Mouse (Mus musculus) lung, embryonic 16.5 days (tissue): Measurements from ENCODE around the gene Ppp2r5d. TPM values are rescaled to one million over a fixed set of nuclear protein-coding genes. Genes with fewer than 3 reads are reported as not detected.

Experiments used
- ATAC-seq: fragments of 200-750 bp; cut with Nextera tagmentation; 2 replicates; pipeline ENCODE4 v1.8.0; 2017; ENCODE audit warnings: low read depth, mild to moderate bottlenecking, moderate library complexity
- H3K27ac ChIP-seq: fragments of 300-500 bp; sonication (generic); 2 replicates; pipeline ENCODE4 v1.5.1; 2014; ENCODE audit warnings: mild to moderate bottlenecking, control low read depth, low read length
- H3K27me3 ChIP-seq: fragments of 300-500 bp; sonication (generic); 2 replicates; pipeline ENCODE4 v1.6.1; 2014; ENCODE audit warnings: low read depth, low read length, mixed read lengths; ENCODE audit not compliant: control insufficient read depth, insufficient read depth
- H3K36me3 ChIP-seq: fragments of 300-500 bp; sonication (generic); 2 replicates; pipeline ENCODE4 v1.6.1; 2014; ENCODE audit warnings: low read length; ENCODE audit not compliant: control insufficient read depth, insufficient read depth
- H3K4me1 ChIP-seq: fragments of 300-500 bp; sonication (generic); replicated peaks from 2 replicates; pipeline ENCODE4 v1.6.1; 2014; ENCODE audit warnings: low read length, mixed read lengths; ENCODE audit not compliant: control insufficient read depth, insufficient read depth
- H3K4me2 ChIP-seq: fragments of 300-500 bp; sonication (generic); 2 replicates; pipeline ENCODE4 v1.6.1; 2014; ENCODE audit warnings: low read depth, low read length, control low read depth
- H3K4me3 ChIP-seq: fragments of 300-500 bp; sonication (generic); 2 replicates; pipeline ENCODE4 v1.5.1; 2014; ENCODE audit warnings: mild to moderate bottlenecking, low read length, control low read depth
- H3K9ac ChIP-seq: fragments of 300-500 bp; sonication (generic); 2 replicates; pipeline ENCODE4 v1.6.1; 2014; ENCODE audit warnings: low read length, control low read depth
- H3K9me3 ChIP-seq: fragments of 300-500 bp; sonication (generic); 2 replicates; pipeline ENCODE4 v1.6.1; 2016; ENCODE audit warnings: low read length; ENCODE audit not compliant: control insufficient read depth
- WGBS: fragments of 180-500 bp; shearing (Covaris S2); extraction: QIAGEN DNeasy Blood & Tissue Kit; methylation state at CpG from one replicate; pipeline ENCODE4 v1.1.7; 2014; 5-methylcytosine and 5-hydroxymethylcytosine counted together
- polyA plus RNA-seq: library from polyadenylated mRNA; unstranded; fragments of >200 nt; fragmentation: Nextera tagmentation; extraction: Ambion mirVana; gene quantifications from 2 replicates; pipeline ENCODE4 v1.2.1, GENCODE M21; 2015

The Ppp2r5d gene
- polyA plus RNA-seq, 1 experiment from 2014 or later: 94.7 TPM

DNA sequence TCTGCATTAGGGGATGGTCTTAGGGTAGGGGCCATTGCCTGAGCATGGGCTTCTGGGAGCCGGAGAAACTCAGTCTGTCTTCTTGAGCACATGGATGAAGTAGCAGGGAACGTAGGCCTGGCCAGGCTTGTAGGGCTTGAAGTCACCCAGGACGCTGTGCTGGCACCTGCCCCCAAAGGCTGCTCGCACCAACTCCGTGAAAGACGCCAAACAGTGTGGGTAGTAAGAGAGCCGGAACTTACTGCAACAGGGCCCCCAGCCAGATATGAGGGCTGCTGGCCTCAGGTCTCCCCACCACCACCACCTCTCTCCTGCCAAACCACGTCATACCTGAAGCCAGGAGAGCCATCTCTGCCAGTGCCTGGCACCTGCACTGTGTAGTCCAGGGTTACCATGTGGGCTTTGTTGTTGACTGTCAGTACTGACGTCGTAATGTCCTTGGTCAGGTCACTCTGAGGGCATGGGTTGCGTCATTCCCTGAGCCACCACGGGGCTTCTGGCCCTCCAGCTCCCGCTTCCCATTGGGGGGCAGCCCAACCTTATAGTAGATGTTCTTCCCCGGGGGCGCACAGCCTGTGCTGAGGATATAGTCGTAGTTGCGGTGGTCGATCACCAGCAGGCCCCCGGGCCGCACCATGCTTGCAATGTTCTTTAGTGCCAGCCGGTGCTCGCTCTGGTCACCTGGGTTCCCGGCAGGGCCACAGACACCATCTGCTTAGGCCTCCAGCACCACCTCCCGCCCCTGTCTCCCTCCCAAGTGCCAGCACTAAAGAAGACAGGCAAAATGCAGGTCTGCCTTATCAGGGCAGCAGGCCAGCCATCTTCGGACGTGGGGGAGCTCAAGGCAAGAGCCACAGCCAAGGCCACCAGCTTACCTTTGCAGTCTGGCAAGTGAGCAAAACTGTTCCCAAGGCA is 21.1 kb upstream of the Ppp2r5d start:
- Histone ChIP-seq H3K36me3 (peaks cover 5% of the 10 kb centered on the region; the same call in 1 of the 2 replicates), H3K4me3 (no peak overlapping the region), H3K4me1 (peaks cover 7% of the 10 kb centered on the region), H3K9me3 (no peaks in the 10 kb centered on the region), H3K9ac (no peak overlapping the region), H3K27ac (no peak overlapping the region), H3K27me3 (peaks cover 16% of the 10 kb centered on the region; the same call in 1 of the 2 replicates), H3K4me2 (no peak overlapping the region)
- 87% methylated on average over 26 of the region's 26 CpGs for WGBS
- ATAC-seq: no peak

DNA sequence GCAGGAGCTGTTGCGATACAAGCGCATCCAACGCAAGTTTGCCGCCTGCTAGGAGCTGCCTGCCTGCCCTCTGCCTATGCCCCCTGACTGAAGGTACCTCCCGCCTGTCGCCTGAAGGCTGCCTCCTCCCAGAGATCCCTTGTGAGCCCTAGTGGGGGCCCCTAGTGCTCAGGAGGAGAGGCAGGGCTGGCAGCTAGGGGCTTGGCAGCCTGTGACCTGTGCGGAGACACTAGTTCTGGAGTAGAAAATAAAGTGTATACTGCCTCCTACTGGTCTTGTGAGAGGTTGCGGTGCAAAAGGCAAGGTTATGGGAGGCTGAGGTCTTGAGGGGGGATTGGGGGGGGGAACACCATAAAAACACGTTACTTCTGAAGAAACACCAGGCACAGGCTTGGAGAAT is 20.4 kb upstream of the Ppp2r5d start:
- Histone ChIP-seq H3K9ac (no peak overlapping the region), H3K4me3 (no peak overlapping the region), H3K36me3 (peaks cover 5% of the 10 kb centered on the region; the same call in 1 of the 2 replicates), H3K4me1 (peaks cover 7% of the 10 kb centered on the region), H3K4me2 (no peak overlapping the region), H3K27me3 (peaks cover 16% of the 10 kb centered on the region; the same call in 1 of the 2 replicates), H3K9me3 (no peaks in the 10 kb centered on the region), H3K27ac (no peak overlapping the region)
- WGBS: 54% methylated on average over 9 of the region's 9 CpGs
- ATAC-seq: no peak

- peaks cover 5% of the 10 kb centered on the region; the same call in 1 of the 2 replicates for H3K36me3 ChIP-seq
- no peak for ATAC-seq
These were observed 19.7 kb upstream of the Ppp2r5d start for GRCm38 (mm10) chr17:46724477-46725084.

DNA sequence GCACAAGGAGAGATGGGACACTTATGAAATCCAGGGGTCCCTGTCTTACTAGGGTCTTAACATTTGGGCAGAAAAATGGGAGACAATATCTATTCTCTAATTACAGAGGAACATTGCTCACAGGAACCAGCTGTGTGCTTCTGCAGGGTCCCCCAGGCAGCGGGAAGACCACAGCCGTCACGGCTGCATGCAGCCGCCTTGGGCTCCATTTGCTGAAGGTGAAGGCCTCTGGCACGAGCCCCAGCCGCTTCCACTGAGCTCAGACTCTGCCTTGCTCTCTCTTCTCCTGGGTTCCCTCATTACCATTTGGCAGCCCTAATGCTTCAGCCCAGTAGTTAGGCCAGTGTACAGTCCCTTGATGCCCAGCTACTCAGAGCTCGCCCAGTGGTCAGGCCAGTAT is 16.2 kb upstream of the Ppp2r5d start:
- Histone ChIP-seq H3K9me3 (no peaks in the 10 kb centered on the region), H3K27me3 (no peaks in the 10 kb centered on the region), H3K27ac (no peak overlapping the region), H3K4me2 (no peak overlapping the region), H3K36me3 (peaks cover 14% of the 10 kb centered on the region), H3K4me1 (no peaks in the 10 kb centered on the region), H3K9ac (no peak overlapping the region), H3K4me3 (no peak overlapping the region)
- 86% methylated on average over 7 of the region's 7 CpGs for WGBS
- ATAC-seq: no peak

More at GRCm38 (mm10) chr17:46724477-46725084, 19.7 kb upstream of the Ppp2r5d start:
- Histone ChIP-seq H3K27me3 (peaks cover 16% of the 10 kb centered on the region; the same call in 1 of the 2 replicates), H3K9me3 (no peaks in the 10 kb centered on the region), H3K9ac (no peak overlapping the region), H3K4me2 (no peak overlapping the region), H3K27ac (no peak overlapping the region), H3K4me3 (no peak overlapping the region), H3K4me1 (peaks cover 7% of the 10 kb centered on the region)
- WGBS: 72% methylated on average over 17 of the region's 20 CpGs

GRCm38 (mm10) chr17:46714756-46715481 is 10.0 kb upstream of the Ppp2r5d start:
- no peak for ATAC-seq
- Histone ChIP-seq H3K4me2 (no peak overlapping the region), H3K36me3 (peaks cover 23% of the 10 kb centered on the region), H3K9ac (no peak overlapping the region), H3K4me1 (peaks cover 6% of the 10 kb centered on the region), H3K9me3 (no peaks in the 10 kb centered on the region), H3K27ac (no peak overlapping the region), H3K4me3 (no peak overlapping the region), H3K27me3 (no peaks in the 10 kb centered on the region)
- 91% methylated on average over 11 of the region's 11 CpGs for WGBS

DNA sequence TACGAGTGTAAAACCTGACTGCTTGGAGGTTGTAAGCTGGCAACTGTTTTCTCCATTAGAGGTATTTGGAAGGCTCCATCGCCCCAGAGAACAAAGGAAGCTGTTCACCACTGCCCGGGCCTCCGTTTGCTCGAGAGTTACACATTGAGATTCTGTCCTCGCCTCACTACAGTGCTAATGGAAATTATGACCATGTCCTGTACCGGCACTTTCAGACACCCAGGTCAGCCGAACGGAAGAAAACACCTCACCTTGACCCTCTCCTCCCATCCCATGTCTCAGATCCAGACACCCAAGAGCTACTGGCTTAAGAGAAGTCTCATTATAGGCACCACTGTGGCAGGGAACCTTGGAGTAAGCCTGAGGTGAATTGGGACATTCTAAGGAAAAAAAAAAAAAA is 8.9 kb upstream of the Ppp2r5d start:
- H3K9me3 ChIP-seq: no peaks in the 10 kb centered on the region
- no peak overlapping the region for H3K9ac ChIP-seq
- peaks cover 6% of the 10 kb centered on the region for H3K4me1 ChIP-seq
- no peaks in the 10 kb centered on the region for H3K27me3 ChIP-seq
- no peak overlapping the region for H3K4me3 ChIP-seq
- ATAC-seq: no peak
- H3K27ac ChIP-seq: no peak overlapping the region
- H3K4me2 ChIP-seq: no peak overlapping the region
- H3K36me3 ChIP-seq: peaks cover 23% of the 10 kb centered on the region
- WGBS: 89% methylated on average over 9 of the region's 9 CpGs

DNA sequence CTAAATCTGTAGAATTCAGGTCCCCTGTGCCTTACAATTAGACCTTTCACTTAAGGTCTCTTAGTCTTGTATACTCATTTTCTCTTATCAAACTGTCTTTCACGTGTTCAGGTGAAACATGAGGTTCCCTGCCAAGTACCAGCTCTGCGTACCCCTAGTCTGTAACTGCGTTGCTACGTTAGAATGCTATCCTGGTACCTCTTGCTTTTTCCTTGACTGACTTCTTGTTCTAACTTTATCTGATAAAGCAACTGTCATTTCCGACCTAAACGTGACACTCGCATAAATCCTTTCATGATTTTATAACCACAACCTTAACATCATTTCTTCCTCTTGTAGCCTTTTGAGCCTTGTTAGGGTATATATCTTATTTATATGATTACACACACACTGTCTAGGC is 7.5 kb upstream of the Ppp2r5d start:
- WGBS: 48% methylated on average over 7 of the region's 7 CpGs
- H3K27ac ChIP-seq: no peak overlapping the region

GRCm38 (mm10) chr17:46711612-46712271 is 6.8 kb upstream of the Ppp2r5d start:
- H3K36me3 ChIP-seq: peaks cover 20% of the 10 kb centered on the region
- H3K9me3 ChIP-seq: no peaks in the 10 kb centered on the region
- H3K4me2 ChIP-seq: peak overlapping the region; percentile 81
- under 1% methylated on average over 70 of the region's 76 CpGs for WGBS
- peak; percentile 61 for ATAC-seq
- H3K27me3 ChIP-seq: no peaks in the 10 kb centered on the region
- peak overlapping the region; percentile 82 for H3K27ac ChIP-seq
- H3K4me3 ChIP-seq: peak overlapping the region; percentile 98
- peaks cover 6% of the 10 kb centered on the region for H3K4me1 ChIP-seq
- peak overlapping the region; percentile 95 for H3K9ac ChIP-seq

More for the DNA sequence above, 7.5 kb upstream of the Ppp2r5d start:
- Histone ChIP-seq H3K36me3 (peaks cover 23% of the 10 kb centered on the region), H3K4me3 (peak overlapping the region; percentile 98), H3K4me1 (peaks cover 6% of the 10 kb centered on the region), H3K9ac (peak overlapping the region; percentile 95), H3K9me3 (no peaks in the 10 kb centered on the region), H3K27me3 (no peaks in the 10 kb centered on the region), H3K4me2 (peak overlapping the region; percentile 81)
- ATAC-seq: no peak
